In the genomic region with DNA sequence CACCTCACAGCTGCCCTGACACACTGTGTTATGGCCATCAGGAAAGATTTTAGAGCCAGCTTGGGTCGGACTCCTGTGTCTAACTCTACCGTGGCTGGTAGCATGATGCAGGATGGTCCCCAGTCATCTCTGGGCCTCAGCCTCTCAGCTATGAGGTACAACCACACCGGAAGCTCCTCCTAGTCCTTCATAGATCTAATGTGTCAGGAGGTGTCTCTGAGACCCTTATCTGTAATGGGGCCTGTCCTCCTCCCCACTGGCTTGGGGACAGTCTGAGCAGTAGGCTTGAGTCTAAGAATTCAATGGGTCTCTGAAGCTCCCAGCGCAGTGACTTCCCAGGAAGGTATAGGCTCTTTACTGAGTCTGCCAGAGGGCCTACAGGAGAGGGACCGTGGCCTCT, we compare ENCODE assay signal across 21 mouse cellular contexts.
"Had no signal": no experiment of that assay in that cellular context is flagged by ENCODE, and none has a peak within 500 bp of the region (broad histone marks: within the 10 kb centered on the region; RNA-seq: fewer than 3 reads in every experiment).

No protein-coding gene starts in this region.

- H3K27ac ChIP-seq: kidney, embryonic 15.5 days; limb, embryonic 12.5 days; limb, embryonic 15.5 days; liver, embryonic 13.5 days; midbrain, embryonic 12.5 days; neural tube, embryonic 12.5 days; neural tube, embryonic 15.5 days; stomach, postnatal 0 days had no signal

- DNase-seq: kidney, adult 8-10 months; kidney, postnatal 10 days; kidney, postnatal 36 days; left cerebral cortex, postnatal 4 days; liver, embryonic 13.5 days; lung, adult 2 months; lung, postnatal 14 days; lung, postnatal 4 days; right cerebral cortex, adult 18-20 months; right cerebral cortex, postnatal 14 days; right cerebral cortex, postnatal 4 days; thymus, adult 2 months; thymus, postnatal 14 days; thymus, postnatal 4 days had no signal

- H3K4me2 ChIP-seq: kidney, embryonic 15.5 days; limb, embryonic 12.5 days; limb, embryonic 15.5 days; liver, embryonic 13.5 days; midbrain, embryonic 12.5 days; neural tube, embryonic 12.5 days; neural tube, embryonic 15.5 days had no signal

- H3K27me3 ChIP-seq: kidney, embryonic 15.5 days; limb, embryonic 15.5 days; liver, embryonic 13.5 days; neural tube, embryonic 12.5 days; neural tube, embryonic 15.5 days had no signal

- H3K9ac ChIP-seq: kidney, embryonic 15.5 days; limb, embryonic 12.5 days; limb, embryonic 15.5 days; liver, embryonic 13.5 days; midbrain, embryonic 12.5 days; neural tube, embryonic 12.5 days; neural tube, embryonic 15.5 days had no signal

- H3K36me3 ChIP-seq: kidney, embryonic 15.5 days; limb, embryonic 12.5 days; limb, embryonic 15.5 days; liver, embryonic 13.5 days; midbrain, embryonic 12.5 days; neural tube, embryonic 12.5 days; neural tube, embryonic 15.5 days had no signal

- H3K4me3 ChIP-seq: kidney, embryonic 15.5 days; limb, embryonic 12.5 days; limb, embryonic 15.5 days; liver, embryonic 13.5 days; midbrain, embryonic 12.5 days; neural tube, embryonic 12.5 days; neural tube, embryonic 15.5 days had no signal

- H3K9me3 ChIP-seq: kidney, embryonic 15.5 days; limb, embryonic 12.5 days; limb, embryonic 15.5 days; liver, embryonic 13.5 days; midbrain, embryonic 12.5 days; neural tube, embryonic 12.5 days; neural tube, embryonic 15.5 days had no signal
